Mouse (Mus musculus) hindbrain, embryonic 13.5 days (tissue): ENCODE measurements around the gene Edem3. TPM values are rescaled to one million over a fixed set of nuclear protein-coding genes. Genes with fewer than 3 reads are reported as not detected.
"Not testable (repeated sequence)": the region's sequence is repeated elsewhere in the genome, so short reads cannot be mapped to it uniquely, and the experiment has no call there.

ENCODE experiments used
- ATAC-seq: fragments of 200-750 bp; cut with Nextera tagmentation; 2 replicates; pipeline ENCODE4 v1.8.0; 2017; ENCODE audit warnings: moderate TSS enrichment; ENCODE audit not compliant: low FRiP score
- H3K27ac ChIP-seq: fragments of 300-500 bp; sonication (generic); 2 replicates; pipeline ENCODE4 v1.5.1; 2015; ENCODE audit warnings: inconsistent platforms, mild to moderate bottlenecking, moderate library complexity
- H3K27me3 ChIP-seq: fragments of 300-500 bp; sonication (generic); 2 replicates; pipeline ENCODE4 v1.6.1; 2015; ENCODE audit warnings: mild to moderate bottlenecking, inconsistent platforms
- H3K36me3 ChIP-seq: fragments of 300-500 bp; sonication (generic); 2 replicates; pipeline ENCODE4 v1.6.1; 2015; ENCODE audit warnings: mild to moderate bottlenecking, inconsistent platforms
- H3K4me1 ChIP-seq: fragments of 300-500 bp; sonication (generic); replicated peaks from 2 replicates; pipeline ENCODE4 v1.6.1; 2015; ENCODE audit warnings: inconsistent platforms
- H3K4me2 ChIP-seq: fragments of 300-500 bp; sonication (generic); 2 replicates; pipeline ENCODE4 v1.6.1; 2015; ENCODE audit warnings: inconsistent platforms, mild to moderate bottlenecking, moderate library complexity
- H3K4me3 ChIP-seq: fragments of 300-500 bp; sonication (generic); 2 replicates; pipeline ENCODE4 v1.5.1; 2015; ENCODE audit warnings: mild to moderate bottlenecking, inconsistent platforms
- H3K9ac ChIP-seq: fragments of 300-500 bp; sonication (generic); 2 replicates; pipeline ENCODE4 v1.6.1; 2015; ENCODE audit warnings: mild to moderate bottlenecking, inconsistent platforms
- H3K9me3 ChIP-seq: fragments of 300-500 bp; sonication (generic); 2 replicates; pipeline ENCODE4 v1.6.1; 2016; ENCODE audit warnings: inconsistent platforms
- WGBS: fragments of 180-500 bp; shearing (Covaris S2); methylation state at CpG from one replicate; pipeline ENCODE4 v1.1.7; 2015; 5-methylcytosine and 5-hydroxymethylcytosine counted together
- polyA plus RNA-seq: library from polyadenylated mRNA; unstranded; fragments of >200 nt; fragmentation: Nextera tagmentation; extraction: Ambion mirVana; gene quantifications from 2 replicates; pipeline ENCODE4 v1.2.1, GENCODE M21; 2015

The Edem3 gene
- polyA plus RNA-seq, 1 experiment from 2014 or later: 17.9 TPM

GRCm38 (mm10) chr1:151718575-151718974 is 36.6 kb upstream of the Edem3 start:
- no peaks in the 10 kb centered on the region for H3K27me3 ChIP-seq
- H3K27ac ChIP-seq: no peak overlapping the region
- H3K9me3 ChIP-seq: no peaks in the 10 kb centered on the region
- H3K9ac ChIP-seq: no peak overlapping the region
- 88% methylated on average over 8 of the region's 8 CpGs for WGBS
- no peak overlapping the region for H3K4me3 ChIP-seq
- no peak overlapping the region for H3K4me2 ChIP-seq
- H3K36me3 ChIP-seq: no peaks in the 10 kb centered on the region
- ATAC-seq: no peak
- H3K4me1 ChIP-seq: no peaks in the 10 kb centered on the region

GRCm38 (mm10) chr1:151719911-151720310 is 35.3 kb upstream of the Edem3 start:
- ATAC-seq: no peak
- WGBS: 92% methylated on average over 5 of the region's 5 CpGs
- no peak overlapping the region for H3K27ac ChIP-seq

GRCm38 (mm10) chr1:151720566-151720965 is 34.6 kb upstream of the Edem3 start:
- 95% methylated on average over 2 of the region's 2 CpGs for WGBS
- H3K4me3 ChIP-seq: no peak overlapping the region
- H3K4me2 ChIP-seq: no peak overlapping the region
- H3K36me3 ChIP-seq: no peaks in the 10 kb centered on the region
- H3K27ac ChIP-seq: no peak overlapping the region
- no peaks in the 10 kb centered on the region for H3K9me3 ChIP-seq
- no peaks in the 10 kb centered on the region for H3K4me1 ChIP-seq
- no peaks in the 10 kb centered on the region for H3K27me3 ChIP-seq
- no peak for ATAC-seq
- no peak overlapping the region for H3K9ac ChIP-seq

More at GRCm38 (mm10) chr1:151719911-151720310, 35.3 kb upstream of the Edem3 start:
- Histone ChIP-seq H3K4me2 (no peak overlapping the region), H3K27me3 (no peaks in the 10 kb centered on the region), H3K36me3 (no peaks in the 10 kb centered on the region), H3K4me1 (no peaks in the 10 kb centered on the region), H3K9me3 (no peaks in the 10 kb centered on the region), H3K9ac (no peak overlapping the region), H3K4me3 (no peak overlapping the region)

GRCm38 (mm10) chr1:151721357-151721983 is 33.7 kb upstream of the Edem3 start:
- Histone ChIP-seq H3K27me3 (no peaks in the 10 kb centered on the region), H3K9ac (no peak overlapping the region), H3K9me3 (no peaks in the 10 kb centered on the region), H3K4me2 (no peak overlapping the region), H3K36me3 (no peaks in the 10 kb centered on the region), H3K27ac (no peak overlapping the region), H3K4me3 (no peak overlapping the region), H3K4me1 (no peaks in the 10 kb centered on the region)
- WGBS: 77% methylated on average over 10 of the region's 10 CpGs
- no peak for ATAC-seq

- no peaks in the 10 kb centered on the region for H3K9me3 ChIP-seq
- no peak overlapping the region for H3K27ac ChIP-seq
- no peak overlapping the region for H3K9ac ChIP-seq
- H3K36me3 ChIP-seq: no peaks in the 10 kb centered on the region
- H3K4me1 ChIP-seq: no peaks in the 10 kb centered on the region
- H3K4me3 ChIP-seq: no peak overlapping the region
- no peak overlapping the region for H3K4me2 ChIP-seq
- WGBS: 90% methylated on average over 4 of the region's 4 CpGs
- H3K27me3 ChIP-seq: no peaks in the 10 kb centered on the region
- ATAC-seq: no peak
Measured at GRCm38 (mm10) chr1:151723771-151724170, 31.4 kb upstream of the Edem3 start.

- 88% methylated on average over 2 of the region's 2 CpGs for WGBS
- H3K27me3 ChIP-seq: no peaks in the 10 kb centered on the region
Measured at GRCm38 (mm10) chr1:151725590-151725989, 29.6 kb upstream of the Edem3 start.

GRCm38 (mm10) chr1:151726358-151726757 is 28.8 kb upstream of the Edem3 start:
- H3K4me2 ChIP-seq: no peak overlapping the region
- ATAC-seq: no peak
- no peak overlapping the region for H3K27ac ChIP-seq
- 73% methylated on average over 6 of the region's 6 CpGs for WGBS
- no peaks in the 10 kb centered on the region for H3K9me3 ChIP-seq
- H3K4me3 ChIP-seq: no peak overlapping the region
- no peaks in the 10 kb centered on the region for H3K27me3 ChIP-seq
- no peaks in the 10 kb centered on the region for H3K4me1 ChIP-seq
- no peaks in the 10 kb centered on the region for H3K36me3 ChIP-seq
- H3K9ac ChIP-seq: no peak overlapping the region

More at GRCm38 (mm10) chr1:151725590-151725989, 29.6 kb upstream of the Edem3 start:
- H3K9me3 ChIP-seq: no peaks in the 10 kb centered on the region
- no peak overlapping the region for H3K4me3 ChIP-seq
- no peaks in the 10 kb centered on the region for H3K4me1 ChIP-seq
- no peak overlapping the region for H3K9ac ChIP-seq
- H3K4me2 ChIP-seq: no peak overlapping the region
- H3K36me3 ChIP-seq: no peaks in the 10 kb centered on the region
- ATAC-seq: no peak
- no peak overlapping the region for H3K27ac ChIP-seq

GRCm38 (mm10) chr1:151728141-151728540 is 27.0 kb upstream of the Edem3 start:
- no peaks in the 10 kb centered on the region for H3K27me3 ChIP-seq
- no peaks in the 10 kb centered on the region for H3K9me3 ChIP-seq
- ATAC-seq: no peak
- H3K9ac ChIP-seq: no peak overlapping the region
- H3K36me3 ChIP-seq: no peaks in the 10 kb centered on the region
- no peak overlapping the region for H3K27ac ChIP-seq
- no peak overlapping the region for H3K4me3 ChIP-seq
- WGBS: 95% methylated on average over 4 of the region's 4 CpGs
- no peak overlapping the region for H3K4me2 ChIP-seq
- H3K4me1 ChIP-seq: no peaks in the 10 kb centered on the region

GRCm38 (mm10) chr1:151737146-151737545 is 18.0 kb upstream of the Edem3 start:
- Histone ChIP-seq H3K27me3 (no peaks in the 10 kb centered on the region), H3K9ac (no peak overlapping the region), H3K36me3 (no peaks in the 10 kb centered on the region), H3K27ac (no peak overlapping the region), H3K4me2 (no peak overlapping the region), H3K4me3 (no peak overlapping the region), H3K4me1 (no peaks in the 10 kb centered on the region), H3K9me3 (no peaks in the 10 kb centered on the region)
- WGBS: 83% methylated on average over 2 of the region's 2 CpGs
- ATAC-seq: no peak

- Histone ChIP-seq H3K9ac (no peak overlapping the region), H3K27ac (no peak overlapping the region), H3K27me3 (no peaks in the 10 kb centered on the region), H3K9me3 (no peaks in the 10 kb centered on the region), H3K4me2 (no peak overlapping the region), H3K36me3 (no peaks in the 10 kb centered on the region), H3K4me1 (no peaks in the 10 kb centered on the region), H3K4me3 (no peak overlapping the region)
- no peak for ATAC-seq
- 93% methylated on average over 7 of the region's 7 CpGs for WGBS
Measured at GRCm38 (mm10) chr1:151741199-151741621, 14.0 kb upstream of the Edem3 start.

GRCm38 (mm10) chr1:151749894-151750293 is 5.3 kb upstream of the Edem3 start:
- not testable (repeated sequence) for H3K4me2 ChIP-seq, H3K4me3 ChIP-seq, H3K36me3 ChIP-seq, H3K9me3 ChIP-seq, H3K4me1 ChIP-seq, H3K9ac ChIP-seq, H3K27me3 ChIP-seq, ATAC-seq, H3K27ac ChIP-seq
- 87% methylated on average over 2 of the region's 2 CpGs for WGBS

- 85% methylated on average over 4 of the region's 4 CpGs for WGBS
Measured at GRCm38 (mm10) chr1:151752946-151753345, 2.2 kb upstream of the Edem3 start.

GRCm38 (mm10) chr1:151753374-151753929 is 1.7 kb upstream of the Edem3 start:
- Histone ChIP-seq H3K9me3 (no peaks in the 10 kb centered on the region), H3K4me1 (peaks cover 22% of the 10 kb centered on the region), H3K27me3 (no peaks in the 10 kb centered on the region), H3K36me3 (no peaks in the 10 kb centered on the region), H3K9ac (no peak overlapping the region), H3K4me2 (no peak overlapping the region), H3K27ac (no peak overlapping the region), H3K4me3 (no peak overlapping the region)
- 87% methylated on average over 8 of the region's 8 CpGs for WGBS
- ATAC-seq: no peak

More at GRCm38 (mm10) chr1:151752946-151753345, 2.2 kb upstream of the Edem3 start:
- H3K27me3 ChIP-seq: no peaks in the 10 kb centered on the region
- no peak overlapping the region for H3K4me3 ChIP-seq
- H3K9me3 ChIP-seq: no peaks in the 10 kb centered on the region
- H3K4me1 ChIP-seq: peaks cover 22% of the 10 kb centered on the region
- H3K9ac ChIP-seq: no peak overlapping the region
- no peak overlapping the region for H3K4me2 ChIP-seq
- ATAC-seq: no peak
- H3K36me3 ChIP-seq: no peaks in the 10 kb centered on the region
- H3K27ac ChIP-seq: no peak overlapping the region
